Mouse (Mus musculus) bone marrow macrophage, adult 2 months (primary cell): ENCODE results near the gene Asb2. TPM values are rescaled to one million over a fixed set of nuclear protein-coding genes. Genes with fewer than 3 reads are reported as not detected.

Source experiments
- H3K27ac ChIP-seq: 2 replicates; pipeline ENCODE4 v1.5.1; 2012; ENCODE audit warnings: low read depth, low read length; ENCODE audit not compliant: insufficient read depth
- H3K4me1 ChIP-seq: 2 replicates; pipeline ENCODE4 v1.6.1; 2012; ENCODE audit warnings: low read length; ENCODE audit not compliant: control insufficient read depth, insufficient read depth
- H3K4me3 ChIP-seq: 2 replicates; pipeline ENCODE4 v1.5.1; 2012; ENCODE audit warnings: mild to moderate bottlenecking, low read length, moderate library complexity; ENCODE audit not compliant: insufficient read depth
- CTCF ChIP-seq: IDR thresholded peaks from 2 replicates; pipeline ENCODE4 v1.5.1; 2012; ENCODE audit warnings: low read depth, mild to moderate bottlenecking, low read length, moderate library complexity
- POLR2A ChIP-seq: IDR thresholded peaks from 2 replicates; pipeline ENCODE4 v1.6.1; 2012; ENCODE audit warnings: mild to moderate bottlenecking, low read depth, low read length, borderline replicate concordance
- polyA plus RNA-seq: library from polyadenylated mRNA; stranded (reverse); fragments of >200 nt; gene quantifications from 2 replicates; pipeline ENCODE4 v1.2.4, GENCODE M21; 2012; ENCODE audit not compliant: missing spikeins, insufficient read depth, insufficient read length

Asb2 gene
- polyA plus RNA-seq, 1 experiment: 2.1 TPM

DNA sequence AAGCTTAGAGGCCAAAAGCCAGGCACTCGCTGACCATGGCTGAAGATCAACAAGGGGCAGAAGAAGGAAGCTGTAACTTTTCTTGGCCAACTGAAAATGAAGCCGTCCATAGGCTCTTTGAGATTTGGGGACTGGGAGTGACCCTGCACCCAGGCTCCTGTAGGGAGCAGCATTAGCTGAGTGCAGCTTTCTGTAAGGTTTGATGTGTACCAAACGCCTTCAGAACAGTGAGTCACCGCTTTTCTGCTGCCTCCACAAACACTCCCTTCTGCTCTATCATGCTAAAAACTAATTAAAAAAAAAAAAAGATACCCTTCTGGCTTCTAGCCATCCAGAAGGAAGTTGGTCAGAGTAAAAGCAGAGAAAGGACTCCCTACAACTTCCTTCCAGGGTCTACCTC, 79.4 kb downstream of the Asb2 start:
- no peak for TF ChIP-seq POLR2A
- TF ChIP-seq CTCF: no peak
- no peak overlapping the region for H3K27ac ChIP-seq
- H3K4me3 ChIP-seq: no peak overlapping the region
- no peaks in the 10 kb centered on the region for H3K4me1 ChIP-seq

DNA sequence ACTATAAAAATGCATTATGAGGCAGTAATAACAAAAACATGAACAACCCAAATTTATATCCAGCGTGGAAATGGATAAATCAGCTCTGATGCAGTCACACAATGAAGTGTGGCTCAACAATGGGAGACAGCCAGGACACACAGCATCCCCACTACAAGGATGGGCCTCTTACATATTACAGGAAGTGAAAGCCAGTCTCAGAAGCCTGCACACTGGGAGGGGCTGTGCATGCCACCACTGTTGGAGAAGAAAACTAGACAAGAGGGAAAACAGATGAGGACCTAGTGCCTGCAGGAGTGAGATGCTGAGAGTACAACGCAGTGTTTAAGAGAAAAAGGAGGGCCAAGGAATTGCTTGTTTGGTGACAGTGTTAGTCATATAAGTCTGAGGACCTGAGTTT, 82.1 kb downstream of the Asb2 start:
- TF ChIP-seq CTCF (no peak), POLR2A (no peak)
- no peak overlapping the region for H3K27ac ChIP-seq
- no peaks in the 10 kb centered on the region for H3K4me1 ChIP-seq
- H3K4me3 ChIP-seq: no peak overlapping the region

DNA sequence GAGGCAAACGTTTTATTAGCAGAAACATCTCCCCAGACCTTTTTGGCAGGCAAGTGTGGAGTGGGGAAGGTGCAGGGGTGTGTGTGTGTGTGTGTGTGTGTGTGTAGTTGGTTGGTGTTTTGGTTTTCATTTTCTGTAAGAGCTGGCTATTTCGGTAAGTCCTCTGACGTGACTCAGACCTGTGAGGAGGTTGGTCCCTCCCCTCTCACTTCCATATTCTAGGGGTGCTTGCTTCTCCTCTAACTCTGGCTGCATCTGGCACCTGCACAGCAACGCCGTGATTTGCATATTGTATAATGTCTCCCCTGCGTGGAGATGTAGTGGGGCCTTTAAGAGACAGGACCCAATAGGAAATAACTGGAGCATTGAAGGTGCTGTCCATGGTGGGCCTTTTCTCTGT, 82.8 kb downstream of the Asb2 start:
- Histone ChIP-seq H3K27ac (no peak overlapping the region), H3K4me1 (no peaks in the 10 kb centered on the region), H3K4me3 (no peak overlapping the region)
- TF ChIP-seq CTCF (no peak), POLR2A (no peak)

DNA sequence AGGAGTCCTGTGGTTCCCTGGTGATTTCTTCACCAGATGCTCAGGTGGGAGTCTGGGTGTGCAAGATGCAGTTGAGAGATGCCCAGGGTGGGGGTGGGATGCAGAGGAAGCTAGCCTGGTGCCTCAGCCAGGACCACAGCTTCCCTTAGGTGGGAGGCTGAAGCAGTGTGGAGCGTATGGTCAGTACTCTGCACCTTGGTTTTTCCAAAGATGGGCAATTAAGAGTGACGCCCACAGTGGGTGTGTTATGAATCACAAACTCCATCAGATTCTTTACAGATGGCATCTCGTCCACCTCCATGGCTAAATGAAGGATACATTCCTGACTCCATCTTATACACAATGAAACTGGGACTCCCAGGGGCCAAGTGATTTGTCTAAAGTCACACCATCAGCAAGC, 83.6 kb downstream of the Asb2 start:
- H3K27ac ChIP-seq: no peak overlapping the region

More for the DNA sequence above, 83.6 kb downstream of the Asb2 start:
- H3K4me3 ChIP-seq: no peak overlapping the region
- TF ChIP-seq POLR2A (no peak), CTCF (no peak)
- no peaks in the 10 kb centered on the region for H3K4me1 ChIP-seq

Other genes with a start within 250 kb of the Asb2 start
- not detected in 2 replicates for gene Prima1, start 113.9 kb downstream of the Asb2 start, polyA plus RNA-seq
- not detected in 2 replicates for gene Fam181a, start 45.0 kb downstream of the Asb2 start, polyA plus RNA-seq
- 3.8 and 5.6 TPM in 2 replicates for gene Otub2, start 32.7 kb upstream of the Asb2 start, polyA plus RNA-seq
- 1.9 TPM in 1 of 2 replicates, not detected in the other for gene 9330161L09Rik, start 51.8 kb upstream of the Asb2 start, polyA plus RNA-seq
- gene Ddx24, start 69.8 kb upstream of the Asb2 start, polyA plus RNA-seq: 58.7 and 62.6 TPM in 2 replicates
- gene Ifi27, start 78.2 kb upstream of the Asb2 start, polyA plus RNA-seq: 93.3 and 100 TPM in 2 replicates
- gene Ifi27l2a, start 87.7 kb upstream of the Asb2 start, polyA plus RNA-seq: 1,008 and 1,016 TPM in 2 replicates
- gene Ifi27l2b, start 101.2 kb upstream of the Asb2 start, polyA plus RNA-seq: not detected in 2 replicates
- 0.49 TPM in 1 of 2 replicates, not detected in the other for gene Ppp4r4, start 176.3 kb upstream of the Asb2 start, polyA plus RNA-seq